Mouse (Mus musculus) megakaryocyte, embryonic 14.5 days (primary cell): ENCODE measurements around the gene Map7d2.

Experiments
- FLI1 ChIP-seq: IDR thresholded peaks from 2 replicates; pipeline ENCODE4 v1.6.1; 2012; ENCODE audit warnings: low read length, inconsistent platforms, mixed read lengths
- GATA1 ChIP-seq: IDR thresholded peaks from 3 replicates; pipeline ENCODE4 v1.6.1; 2012; ENCODE audit warnings: mixed read lengths, low read length, inconsistent platforms, borderline replicate concordance

DNA sequence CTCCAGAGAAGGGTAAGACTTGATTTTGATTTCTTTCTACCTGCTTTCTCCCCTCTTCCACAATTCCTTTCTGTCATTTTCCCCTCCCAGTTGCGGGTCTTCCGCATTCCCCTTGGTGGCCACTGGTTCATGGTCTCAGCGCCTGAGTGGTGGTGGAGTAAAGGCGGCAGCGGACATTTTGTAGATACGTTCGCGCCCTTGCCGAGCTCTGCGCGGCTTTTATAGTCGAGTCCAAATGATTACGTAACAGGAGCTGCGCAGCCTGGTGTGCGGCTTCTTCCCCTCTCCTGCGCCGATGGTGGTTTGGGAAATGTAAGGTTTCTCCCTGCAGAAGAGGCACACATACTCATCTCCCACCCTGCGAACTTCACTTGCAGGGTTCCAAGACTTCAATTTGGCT, 127.6 kb downstream of the Map7d2 start:
- TF ChIP-seq GATA1 (no peak), FLI1 (no peak)
